Mouse (Mus musculus) thymus, postnatal 0 days (tissue): ENCODE measurements around the gene Ubxn10. TPM values are rescaled to one million over a fixed set of nuclear protein-coding genes. Genes with fewer than 3 reads are reported as not detected.
A peak's percentile ranks its signal among the peaks of the same experiment; 100 is the strongest.

ENCODE experiments used
- DNase-seq: peaks from one replicate; pipeline ENCODE4 v3.0.0-alpha.2; 2015; ENCODE audit warnings: low spot score
- polyA plus RNA-seq: library from polyadenylated mRNA; unstranded; fragments of >200 nt; fragmentation: Nextera tagmentation; extraction: Ambion mirVana; gene quantifications from 2 replicates; pipeline ENCODE4 v1.2.1, GENCODE M21; 2015

Ubxn10 gene
- polyA plus RNA-seq, 1 experiment from 2014 or later, result 0.46 TPM

DNA sequence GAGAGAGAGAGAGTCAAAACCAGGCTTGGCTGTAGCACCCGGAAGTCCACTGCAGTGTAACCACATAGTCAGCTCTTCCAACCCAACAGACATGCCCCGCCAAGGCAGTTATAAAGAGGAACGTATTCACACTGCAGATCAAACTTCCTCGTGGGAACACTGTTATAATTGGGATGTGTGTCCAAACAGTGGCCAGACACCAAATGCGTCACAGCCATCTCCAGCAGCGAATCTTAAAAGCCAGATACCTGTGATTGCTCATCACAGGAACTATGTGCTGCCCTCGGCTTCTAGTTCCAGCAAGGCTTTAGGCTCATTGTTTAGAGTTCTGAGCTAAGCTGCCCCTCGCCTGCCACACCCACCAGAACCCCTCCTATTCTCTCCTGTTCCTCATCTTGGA lies 34.4 kb downstream of the Ubxn10 start:
- DNase-seq, result no peak

DNA sequence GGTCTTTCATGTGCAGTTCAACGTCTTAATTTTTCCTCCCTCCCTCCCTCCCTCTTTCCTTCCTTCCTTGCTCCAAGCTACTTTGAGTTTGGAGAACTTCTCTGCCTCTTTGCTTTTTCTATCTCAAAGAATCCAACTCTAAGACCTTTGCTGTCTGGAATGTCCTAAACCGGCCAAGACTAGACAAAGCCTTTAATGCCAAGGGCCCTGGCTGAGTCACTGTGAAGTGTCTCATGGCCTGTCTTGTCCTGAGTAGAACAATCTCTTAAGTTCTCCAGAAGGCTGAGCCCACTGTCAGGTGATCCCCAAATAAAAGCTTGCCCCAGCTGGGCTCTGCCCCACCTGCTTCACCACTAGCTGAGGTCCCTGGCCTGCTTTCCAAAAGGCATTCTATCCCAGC lies 34.9 kb downstream of the Ubxn10 start:
- DNase-seq, result no peak

DNA sequence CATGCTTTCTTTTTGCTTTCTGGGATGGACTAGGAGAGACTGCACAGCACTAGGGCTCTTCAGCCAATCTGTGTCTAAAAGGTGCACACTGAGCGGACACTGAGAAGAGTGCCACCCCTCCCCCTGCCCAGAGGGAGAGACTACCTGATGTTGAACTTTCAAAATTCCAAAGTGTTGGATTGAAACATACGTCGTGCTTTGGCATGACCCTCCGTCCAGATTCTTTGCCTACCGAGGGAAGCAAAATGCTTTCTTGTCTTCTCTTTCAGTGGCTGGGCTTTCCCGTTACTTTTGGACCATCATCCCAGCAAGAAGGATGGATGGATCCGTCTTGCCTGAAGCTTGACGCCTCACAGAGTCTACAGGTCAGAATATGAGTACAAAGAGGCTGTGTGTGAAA lies 35.9 kb downstream of the Ubxn10 start:
- DNase-seq, result no peak

DNA sequence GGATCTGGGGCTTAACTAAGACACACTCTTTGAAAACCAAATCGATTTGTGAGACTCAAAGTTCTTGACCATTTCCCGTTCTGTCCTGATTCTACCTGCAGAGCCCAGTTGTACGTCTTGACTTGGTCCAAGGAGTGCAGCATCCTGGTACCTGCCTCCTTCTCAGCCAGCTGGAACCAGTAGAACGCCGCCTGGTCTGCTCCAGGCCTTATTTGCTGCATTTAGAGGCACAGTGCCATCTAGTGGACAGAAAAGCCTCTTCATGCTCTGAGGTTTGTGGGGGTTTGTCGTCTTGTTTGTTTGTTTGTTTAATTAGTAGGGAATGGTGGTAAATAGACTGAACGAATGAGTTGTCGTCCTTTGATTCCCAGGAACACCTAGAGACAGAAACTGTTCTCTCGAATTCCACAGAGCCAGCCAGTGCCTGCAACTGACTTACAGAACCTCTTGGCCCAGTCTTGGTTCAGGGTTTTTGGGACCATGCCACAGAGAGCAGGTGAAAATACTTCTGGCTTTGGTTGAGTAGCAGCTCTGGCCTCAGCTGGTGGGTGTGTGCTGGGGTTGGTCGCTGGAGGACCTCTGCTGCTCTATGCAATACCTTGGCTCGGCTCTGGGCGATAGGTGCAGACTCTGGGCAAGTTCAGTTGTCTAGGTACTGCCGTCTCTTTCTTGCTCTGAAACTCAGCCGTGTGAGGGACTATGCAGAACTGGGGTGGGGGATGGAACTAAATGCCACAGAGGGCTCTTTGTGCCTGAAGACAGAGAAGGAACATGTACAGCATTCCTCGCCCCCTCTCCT lies 36.6 kb downstream of the Ubxn10 start:
- DNase-seq, result peak; percentile 48

DNA sequence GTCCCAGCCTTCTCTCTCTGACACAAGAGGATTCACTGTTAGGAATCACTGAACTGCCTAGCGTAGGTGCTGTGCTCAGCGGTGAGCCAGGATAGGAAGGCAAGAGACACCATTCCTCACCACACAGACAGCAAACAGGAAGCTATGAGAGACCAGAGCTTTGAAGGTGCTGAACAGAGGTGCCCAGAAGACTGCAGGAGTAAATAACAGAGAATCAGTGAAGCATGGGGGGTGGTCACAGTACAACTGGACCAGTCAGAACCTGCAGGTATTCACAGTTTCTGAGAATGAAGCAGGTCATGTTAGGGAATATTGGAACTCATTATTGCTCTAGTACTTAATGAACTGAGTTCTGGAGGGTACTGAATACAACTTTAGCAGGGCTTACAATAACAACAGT lies 38.7 kb downstream of the Ubxn10 start:
- DNase-seq, result no peak

DNA sequence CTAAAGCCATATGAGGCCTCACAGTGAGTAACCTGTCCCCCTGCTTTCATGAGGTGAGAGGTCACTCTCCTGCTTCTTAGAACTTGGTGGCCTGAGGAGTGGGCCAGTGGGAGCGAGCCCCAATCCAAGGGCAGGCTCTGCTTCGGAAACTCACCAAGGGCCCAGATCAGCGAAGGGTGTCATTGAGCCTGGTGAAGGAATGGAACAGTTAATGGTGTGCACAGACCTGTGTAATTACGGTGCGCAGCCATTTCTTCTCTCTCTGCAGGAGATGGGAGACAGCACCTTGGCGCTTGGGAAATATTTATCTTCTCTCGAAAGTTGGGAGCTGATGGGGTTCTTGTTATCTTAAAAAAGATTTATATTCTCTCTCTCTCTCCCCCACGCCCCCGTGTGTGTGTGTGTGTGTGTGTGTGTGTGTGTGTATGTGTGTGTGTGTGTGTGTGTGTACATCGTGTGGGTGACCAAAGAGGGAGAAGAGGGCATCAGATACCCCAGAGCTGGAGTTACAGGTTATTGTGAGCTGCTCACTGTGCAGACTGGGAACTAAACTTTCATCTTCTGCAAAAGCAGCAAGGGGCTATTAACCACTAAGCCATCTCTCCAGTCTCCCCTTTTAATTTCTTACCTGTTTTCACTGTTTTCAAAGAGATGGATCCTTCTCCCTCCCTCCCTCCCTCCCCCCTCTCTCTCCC lies 39.7 kb downstream of the Ubxn10 start:
- DNase-seq, result no peak

DNA sequence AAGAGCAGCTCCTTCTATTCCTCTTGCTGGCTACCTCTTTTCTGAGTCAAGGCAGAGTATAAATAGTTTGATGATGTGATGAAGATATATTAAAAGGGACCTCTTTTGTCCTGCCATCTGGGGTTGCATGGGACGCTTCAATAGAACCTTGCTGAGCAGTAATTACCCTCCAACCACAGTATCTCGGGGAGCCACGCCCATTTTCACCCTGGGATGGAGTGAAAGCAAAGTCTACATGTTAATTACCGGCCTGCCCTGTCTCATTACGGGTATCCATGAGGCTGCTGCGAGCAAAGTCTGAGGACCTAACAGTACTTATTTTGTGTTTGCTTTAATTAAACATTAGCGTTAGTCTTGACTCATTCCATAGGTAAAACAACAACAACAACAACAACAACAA lies 40.2 kb downstream of the Ubxn10 start:
- no peak for DNase-seq

DNA sequence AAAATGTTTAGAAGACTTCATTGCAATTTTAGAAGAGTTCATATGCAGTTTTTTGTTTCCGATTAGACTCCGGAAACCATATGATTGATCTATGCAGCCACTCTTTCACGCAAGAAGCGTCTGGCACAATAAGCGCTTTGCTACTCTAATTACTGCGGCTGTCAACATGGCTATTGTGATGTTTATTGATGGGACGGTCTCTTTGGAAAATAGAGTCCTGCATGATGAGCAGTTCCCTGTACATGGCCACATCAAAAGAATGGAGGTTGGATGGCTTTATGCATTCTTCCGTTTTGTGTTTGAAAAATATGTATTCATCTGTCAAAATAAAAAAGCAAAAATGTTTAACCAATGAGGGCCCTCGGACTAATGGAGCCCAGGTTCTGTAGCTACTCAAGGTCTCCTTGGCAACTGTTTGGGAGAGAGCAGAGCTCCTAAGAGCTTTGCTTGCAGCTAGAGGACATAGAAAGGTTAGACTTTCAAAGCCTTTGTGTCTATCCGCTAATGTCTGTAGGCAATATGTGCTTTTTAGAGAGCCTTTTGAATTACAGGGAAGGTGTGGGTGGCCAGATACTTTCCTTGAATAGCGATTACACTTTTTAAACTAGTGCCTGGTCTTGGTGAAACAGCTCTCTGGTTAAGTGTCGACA lies 43.8 kb downstream of the Ubxn10 start:
- no peak for DNase-seq

DNA sequence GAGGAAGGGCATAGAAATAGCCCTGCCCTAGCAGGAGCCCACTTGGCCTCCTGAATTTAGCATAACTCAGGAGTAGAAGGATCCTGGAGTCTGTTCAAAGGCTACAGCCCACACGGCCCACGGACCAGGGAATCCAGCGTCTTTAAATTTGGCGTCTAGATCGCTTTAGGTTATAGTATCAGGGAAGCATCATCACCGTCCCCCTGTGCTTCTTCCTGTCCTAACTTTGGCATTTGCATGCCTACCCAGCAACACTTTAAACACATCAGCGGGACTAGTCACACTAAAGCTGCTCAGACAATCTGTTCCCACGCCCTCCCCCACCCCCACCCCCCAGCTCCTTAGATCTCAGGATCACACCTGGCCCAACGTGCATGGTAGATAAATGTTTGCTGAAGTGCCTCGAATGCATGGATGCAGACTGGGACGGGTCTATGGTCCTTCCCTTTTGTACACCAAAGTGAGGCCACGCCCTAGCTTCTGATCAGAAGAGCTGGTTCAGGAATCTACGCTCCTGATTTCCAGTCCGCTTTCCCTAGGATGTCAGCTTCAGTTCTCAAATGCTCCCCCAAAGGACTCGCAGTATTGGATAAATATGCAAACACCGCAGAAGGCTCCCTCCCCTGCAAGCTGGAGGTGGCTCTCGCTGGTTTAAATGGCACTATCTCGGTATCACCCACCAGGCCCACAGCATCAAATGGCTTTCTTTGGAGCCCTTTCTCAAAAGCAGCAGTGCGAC lies 45.4 kb downstream of the Ubxn10 start:
- DNase-seq, result no peak

DNA sequence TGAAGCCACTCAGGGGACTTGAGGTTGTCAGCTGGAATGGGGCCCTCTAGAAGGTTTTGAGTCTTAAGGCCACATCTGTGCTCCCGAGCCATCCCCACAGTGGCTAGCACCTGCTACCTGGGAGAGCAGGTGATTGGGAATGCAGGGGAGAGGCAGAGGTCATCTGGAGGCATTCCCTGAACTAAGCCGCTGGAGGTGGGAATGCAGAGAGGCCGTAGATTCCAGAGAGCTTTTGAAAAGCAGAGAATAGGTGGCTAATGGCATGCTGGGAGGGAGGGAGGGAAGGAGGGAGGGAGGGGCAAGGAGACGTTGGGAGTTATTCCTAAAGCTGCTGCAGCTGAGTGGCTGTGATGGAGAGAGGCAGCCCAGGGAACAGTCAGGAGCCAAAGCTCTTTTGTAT lies 46.4 kb downstream of the Ubxn10 start:
- no peak for DNase-seq

DNA sequence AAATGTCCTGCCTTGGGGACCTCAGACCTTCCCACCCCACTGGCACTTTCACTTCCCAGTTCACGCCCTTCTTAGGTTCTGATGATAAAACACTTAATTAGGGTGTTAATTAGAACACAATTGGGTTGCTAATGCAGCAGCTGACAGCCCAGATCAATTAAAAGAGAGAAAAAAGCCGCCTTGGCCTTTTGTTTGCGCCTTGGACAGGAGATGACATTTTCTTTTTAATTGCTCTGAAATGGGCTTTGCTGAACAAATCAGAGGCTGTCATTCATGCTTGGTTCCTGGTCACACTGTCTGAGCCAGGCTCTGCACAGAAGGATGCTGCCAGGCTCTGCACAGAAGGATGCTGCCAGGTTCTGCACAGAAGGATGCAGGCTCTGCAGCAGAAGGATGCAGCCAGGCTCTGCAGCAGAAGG lies 47.9 kb downstream of the Ubxn10 start:
- DNase-seq, result no peak

DNA sequence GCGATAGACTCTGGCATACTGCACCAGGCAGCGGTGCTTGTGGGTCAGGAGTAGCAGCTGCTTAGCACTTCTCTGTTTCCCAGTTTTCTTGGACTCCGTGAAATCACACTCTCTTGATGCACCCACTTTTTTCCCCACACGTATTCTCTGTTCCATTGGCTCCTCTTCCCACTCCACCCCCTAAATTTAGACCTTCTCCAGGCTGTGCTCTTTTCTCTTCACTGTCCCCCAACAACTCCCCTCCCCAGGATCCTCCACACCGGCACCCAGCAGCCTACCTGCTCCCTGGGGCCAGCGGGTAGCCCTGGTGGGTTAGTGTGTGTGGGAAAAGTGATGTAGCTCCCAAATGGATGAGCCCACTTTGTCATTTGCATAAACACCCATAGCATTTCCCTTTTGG lies 51.2 kb downstream of the Ubxn10 start:
- no peak for DNase-seq

DNA sequence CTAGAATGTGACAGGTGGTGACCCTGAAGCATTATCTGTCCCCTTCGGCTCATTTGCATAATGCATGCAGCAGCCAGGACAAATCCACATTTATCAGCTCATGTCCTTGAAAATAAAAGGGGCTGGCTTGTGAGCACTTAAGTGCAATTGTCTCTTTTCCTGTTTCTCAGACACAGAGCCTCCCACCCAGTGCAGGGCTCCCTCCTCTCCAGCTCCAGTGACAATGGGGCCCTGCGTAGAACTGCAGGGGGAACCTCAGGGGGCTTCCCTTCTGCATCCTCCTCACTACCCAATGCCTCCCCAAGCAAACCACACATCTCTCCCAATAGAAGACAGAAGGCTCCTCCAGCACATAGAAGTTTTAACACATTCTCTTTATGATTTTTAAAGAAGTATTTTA lies 54.2 kb downstream of the Ubxn10 start:
- DNase-seq, result no peak

DNA sequence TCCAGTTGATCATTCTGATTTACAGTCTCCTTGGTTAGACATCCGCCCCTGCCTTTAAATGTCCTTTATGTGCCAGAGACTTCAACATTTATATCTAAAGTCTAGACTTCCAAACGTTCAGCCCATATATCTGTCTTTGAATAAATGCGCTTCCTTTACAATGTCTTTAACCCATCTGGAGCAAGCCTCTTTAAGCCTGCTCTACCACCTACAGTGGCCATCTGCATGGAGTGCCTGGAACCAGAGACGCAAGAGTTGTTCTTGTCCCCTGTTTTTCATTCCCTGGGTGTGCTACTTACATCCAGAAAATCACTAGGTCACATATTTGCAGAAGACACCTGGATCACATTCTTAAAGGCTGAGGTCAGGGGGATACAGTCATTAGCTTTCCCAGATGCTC lies 56.8 kb downstream of the Ubxn10 start:
- no peak for DNase-seq

DNA sequence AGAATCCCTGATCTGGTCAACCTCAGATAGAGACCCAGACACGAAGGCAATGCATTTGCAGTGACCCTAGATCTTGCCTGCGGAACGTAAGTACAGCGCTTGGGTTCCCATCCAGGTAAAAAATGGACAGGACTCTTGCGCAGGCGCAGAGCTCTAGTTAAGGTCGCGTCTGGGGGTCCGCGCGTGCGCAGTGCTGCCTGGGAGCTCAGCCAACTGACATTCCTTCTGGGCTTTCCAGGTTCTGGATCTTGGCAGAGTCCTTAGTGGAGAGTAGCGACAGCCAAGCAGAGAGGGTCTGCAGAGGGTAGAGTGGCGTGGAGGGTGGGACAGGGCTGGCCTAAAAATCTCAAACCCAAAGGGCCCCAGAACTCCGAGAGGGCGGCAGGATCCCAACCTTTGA lies 59.4 kb downstream of the Ubxn10 start:
- DNase-seq, result no peak

DNA sequence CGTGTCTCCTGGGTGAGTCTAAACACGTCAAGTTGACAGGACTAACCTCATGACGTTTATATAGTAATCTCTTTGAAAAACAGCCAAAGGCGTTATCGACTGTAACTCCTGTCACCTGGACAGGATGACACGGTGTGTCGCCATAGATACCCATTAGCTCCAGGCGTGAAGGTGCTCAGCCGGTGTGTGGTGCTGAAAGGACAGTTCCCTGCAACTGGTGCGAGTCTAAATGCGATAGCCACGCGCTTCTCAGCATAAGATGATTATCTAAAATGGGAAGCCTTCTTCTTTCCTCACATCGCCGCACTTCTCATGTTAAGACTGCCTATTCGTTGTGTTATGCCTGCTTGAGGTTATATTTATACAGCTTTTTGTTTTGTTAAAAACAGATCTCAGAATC lies 60.5 kb downstream of the Ubxn10 start:
- DNase-seq, result no peak

DNA sequence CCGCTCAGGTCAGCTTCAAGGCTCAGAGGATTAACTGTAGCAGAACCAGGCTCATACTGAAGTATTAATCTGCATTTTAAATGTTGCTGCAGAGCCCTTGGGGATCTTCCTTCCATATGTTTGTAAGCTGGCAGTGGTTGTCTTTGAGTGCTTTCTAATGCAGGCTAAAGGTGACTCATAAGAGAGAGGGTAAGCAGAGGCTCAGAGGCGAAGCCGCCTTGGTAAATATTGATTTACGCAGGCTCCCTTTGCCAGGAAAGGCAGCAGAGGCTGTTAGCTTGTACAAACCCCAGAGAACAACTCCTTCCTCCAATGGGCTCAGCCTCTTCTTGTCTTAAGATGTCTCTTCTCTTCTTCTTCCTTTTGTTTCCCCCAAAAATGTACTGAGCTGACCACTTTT lies 64.8 kb downstream of the Ubxn10 start:
- DNase-seq, result no peak

DNA sequence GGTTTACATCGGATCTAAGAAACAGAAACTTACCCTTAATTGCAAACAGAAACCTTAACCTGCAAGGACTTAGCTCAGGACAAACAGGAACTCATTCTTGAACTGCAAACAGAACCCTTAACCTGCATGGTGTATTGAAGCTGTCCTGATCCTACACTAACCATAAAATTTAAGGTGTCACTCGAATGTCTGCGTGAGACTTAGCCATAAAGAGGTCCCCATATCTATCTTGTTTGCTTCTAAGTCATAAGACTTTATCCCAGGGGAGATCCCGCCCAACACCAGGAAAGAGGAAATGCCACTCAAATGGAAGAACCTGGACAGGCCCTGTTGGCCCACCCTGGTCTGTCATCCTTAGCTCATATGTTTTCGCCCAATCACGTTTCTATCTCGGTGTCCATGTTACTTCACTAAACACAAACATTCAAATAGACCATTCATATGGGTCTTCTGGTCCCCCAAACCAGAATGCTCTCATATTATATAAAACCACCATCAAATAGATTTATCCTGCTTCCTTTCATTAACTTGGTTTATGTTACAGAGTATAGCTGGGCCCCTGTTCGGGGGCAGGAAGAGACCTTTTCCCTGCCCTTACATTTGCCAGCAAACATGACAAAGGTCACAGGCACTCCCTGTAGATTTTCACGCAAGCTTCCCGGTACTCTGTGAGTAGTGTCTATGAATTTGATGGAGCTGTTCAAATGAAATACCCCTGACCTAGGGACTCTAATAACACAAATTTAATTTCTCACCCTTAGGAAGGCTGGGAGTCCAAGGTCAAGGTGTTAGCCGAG lies 66.7 kb downstream of the Ubxn10 start:
- no peak for DNase-seq

DNA sequence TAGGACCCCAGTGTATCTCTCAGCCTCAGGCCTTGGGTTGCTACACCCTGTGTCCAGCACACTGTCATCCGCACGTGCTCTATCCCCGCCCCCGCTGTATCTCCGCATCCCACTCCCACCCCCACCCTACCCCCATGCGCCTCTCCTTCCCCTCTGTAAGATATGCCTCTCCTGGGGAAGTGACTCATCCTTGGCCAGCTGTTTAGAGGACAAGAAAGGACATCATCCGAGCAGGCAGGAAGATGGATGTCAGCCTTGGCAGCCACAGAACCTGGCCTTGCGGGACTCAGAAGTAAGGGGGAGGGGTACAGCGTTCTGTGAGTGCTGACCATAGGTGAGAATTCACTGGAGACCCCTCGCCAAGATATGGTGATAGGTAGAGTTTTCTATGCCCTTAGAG lies 70.4 kb downstream of the Ubxn10 start:
- DNase-seq, result no peak

DNA sequence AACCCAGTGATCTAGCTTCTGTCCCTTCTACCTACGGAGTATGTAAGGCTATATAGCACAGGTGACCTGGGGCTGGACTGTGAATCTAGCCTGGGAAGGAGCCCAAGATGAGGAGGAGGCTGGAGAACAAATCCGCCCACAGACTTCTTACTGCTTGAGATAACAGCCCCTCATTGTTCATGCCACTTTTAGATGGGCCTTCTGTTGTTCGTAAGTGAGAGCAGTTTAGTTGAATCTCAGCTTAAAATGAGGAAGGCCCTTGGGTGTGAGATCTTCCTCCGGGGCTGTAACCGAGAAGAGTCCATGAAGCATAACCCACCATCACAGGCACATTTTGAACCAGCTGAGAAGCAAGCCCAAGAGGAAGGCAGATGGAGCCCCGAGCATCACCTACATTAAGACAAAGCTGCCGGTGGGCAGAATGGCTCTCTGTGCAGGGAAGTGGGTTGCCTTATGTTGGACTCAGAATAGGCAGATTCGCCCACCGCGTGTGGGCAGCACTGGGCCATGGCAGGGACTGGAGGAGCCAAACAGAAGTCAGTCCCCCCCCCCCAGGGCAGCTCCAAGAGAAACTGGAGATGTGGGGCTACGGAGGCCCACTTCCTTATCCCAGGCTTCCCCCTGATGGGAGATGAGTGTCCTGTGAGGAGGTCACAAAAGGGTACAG lies 76.9 kb downstream of the Ubxn10 start:
- DNase-seq, result no peak
